In the genomic region with DNA sequence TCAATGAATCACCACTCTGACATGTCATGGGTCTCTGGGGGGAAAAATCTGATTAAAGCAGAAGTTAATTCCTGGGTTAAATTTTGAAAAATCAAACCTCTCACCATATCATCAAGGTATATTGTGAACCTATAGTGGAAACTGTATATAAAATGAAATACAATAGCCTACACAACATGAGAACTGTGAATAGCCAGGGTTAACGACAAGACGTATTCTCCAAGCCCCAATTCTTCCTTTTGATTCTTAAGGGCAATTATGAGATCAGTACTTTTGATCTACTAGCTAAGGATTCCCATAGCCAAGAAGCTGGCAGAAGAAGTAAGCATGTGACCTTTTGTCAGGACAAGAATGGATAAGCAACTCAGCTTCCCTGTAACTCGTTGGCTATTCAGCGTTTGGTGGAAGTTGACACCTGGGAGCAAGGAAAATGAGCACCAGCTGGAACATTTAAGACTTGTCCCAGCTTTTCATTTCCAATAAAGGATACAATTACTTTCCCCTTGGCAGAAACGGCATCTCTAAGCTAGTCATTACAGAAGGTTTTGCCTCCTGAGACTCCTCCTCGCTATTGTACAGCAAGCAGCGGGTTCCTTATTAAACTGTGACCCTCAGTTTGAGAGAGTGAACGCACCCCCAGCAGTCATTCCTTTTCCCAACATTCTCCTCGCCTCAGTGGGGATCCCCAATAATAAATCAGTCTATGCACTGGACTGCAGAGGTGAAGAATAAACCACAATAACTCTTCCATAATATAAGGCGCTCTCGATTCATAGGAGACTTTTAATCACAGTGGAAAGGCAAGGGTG, we compare ENCODE assay signal across 16 mouse cellular contexts.
DNase-seq lines count a peak whose midpoint lies in the region; ATAC-seq and TF ChIP-seq lines count a peak whose summit lies in the region.
"Had no signal": no experiment of that assay in that cellular context is flagged by ENCODE, and none has a peak within 500 bp of the region (broad histone marks: within the 10 kb centered on the region; RNA-seq: fewer than 3 reads in every experiment).

No protein-coding gene starts in this region.

- H3K9ac ChIP-seq in kidney, embryonic 14.5 days (ENCODE audit: low read depth, low read length): no peak overlapping the region
- no peak overlapping the region for H3K9ac ChIP-seq in forebrain, embryonic 14.5 days (ENCODE audit: low read length)
- H3K9ac ChIP-seq in limb, embryonic 12.5 days (replicated peaks): no peak overlapping the region
- no peak overlapping the region for H3K9ac ChIP-seq in neural tube, embryonic 14.5 days (replicated peaks; ENCODE audit: low read depth, low read length)
- no peak overlapping the region for H3K9ac ChIP-seq in liver, postnatal 0 days (replicated peaks)
- H3K9ac ChIP-seq: liver, embryonic 15.5 days had no signal

- no peak overlapping the region for H3K27ac ChIP-seq in kidney, embryonic 14.5 days (ENCODE audit: low read depth, low read length)
- no peak overlapping the region for H3K27ac ChIP-seq in forebrain, embryonic 14.5 days (ENCODE audit: low read depth, low read length)
- H3K27ac ChIP-seq in limb, embryonic 12.5 days: no peak overlapping the region
- H3K27ac ChIP-seq in neural tube, embryonic 14.5 days (ENCODE audit: low read depth, low read length): no peak overlapping the region
- no peak overlapping the region for H3K27ac ChIP-seq in liver, postnatal 0 days (ENCODE audit: low read depth)
- H3K27ac ChIP-seq: heart, embryonic 10.5 days; liver, embryonic 15.5 days had no signal

- TF ChIP-seq EP300 in liver, postnatal 0 days (IDR thresholded peaks at IDR 0.05; ENCODE audit: low read depth): no peak

- intact Hi-C loops in left cerebral cortex, postnatal 4 days (cut with DNase I): no loop called here

- ATAC-seq in kidney, embryonic 14.5 days (ENCODE audit: low FRiP score, low TSS enrichment): peak; percentile 78; the same call in 1 of the 2 replicates
- peak; percentile 81 for ATAC-seq in forebrain, embryonic 14.5 days
- ATAC-seq in limb, embryonic 12.5 days (ENCODE audit: insufficient number of reproducible peaks, insufficient read depth, low FRiP score, low TSS enrichment, low read depth): peak; percentile 37; the same call in 1 of the 2 replicates
- peak; percentile 88 for ATAC-seq in neural tube, embryonic 14.5 days (ENCODE audit: low read depth)
- ATAC-seq in liver, postnatal 0 days: no peak

- no peak overlapping the region for H3K4me3 ChIP-seq in kidney, embryonic 14.5 days (ENCODE audit: low read length)
- H3K4me3 ChIP-seq in forebrain, embryonic 14.5 days (ENCODE audit: low read depth, low read length): no peak overlapping the region
- no peak overlapping the region for H3K4me3 ChIP-seq in limb, embryonic 12.5 days (replicated peaks)
- no peak overlapping the region for H3K4me3 ChIP-seq in neural tube, embryonic 14.5 days (ENCODE audit: low read depth, low read length)
- no peak overlapping the region for H3K4me3 ChIP-seq in liver, postnatal 0 days (ENCODE audit: low read depth, low read length)
- H3K4me3 ChIP-seq: heart, embryonic 10.5 days; liver, embryonic 15.5 days had no signal

- no peak overlapping the region for H3K4me2 ChIP-seq in kidney, embryonic 14.5 days (replicated peaks; ENCODE audit: low read depth, low read length)
- no peak overlapping the region for H3K4me2 ChIP-seq in forebrain, embryonic 14.5 days (ENCODE audit: low read length)
- no peak overlapping the region for H3K4me2 ChIP-seq in limb, embryonic 12.5 days
- no peak overlapping the region for H3K4me2 ChIP-seq in neural tube, embryonic 14.5 days (ENCODE audit: low read depth, low read length)
- H3K4me2 ChIP-seq in liver, postnatal 0 days (ENCODE audit: low read depth, low read length): no peak overlapping the region
- H3K4me2 ChIP-seq: liver, embryonic 15.5 days had no signal

- no peaks in the 10 kb centered on the region for H3K36me3 ChIP-seq in kidney, embryonic 14.5 days (ENCODE audit: control insufficient read depth, insufficient read depth, low read length)
- H3K36me3 ChIP-seq in forebrain, embryonic 14.5 days (ENCODE audit: control insufficient read depth, insufficient read depth, low read length): no peaks in the 10 kb centered on the region
- no peaks in the 10 kb centered on the region for H3K36me3 ChIP-seq in limb, embryonic 12.5 days
- H3K36me3 ChIP-seq in neural tube, embryonic 14.5 days (ENCODE audit: control insufficient read depth, insufficient read depth, low read length): no peaks in the 10 kb centered on the region
- H3K36me3 ChIP-seq in liver, postnatal 0 days (replicated peaks; ENCODE audit: insufficient read depth, low read length): no peaks in the 10 kb centered on the region
- H3K36me3 ChIP-seq: heart, embryonic 10.5 days; liver, embryonic 15.5 days had no signal

- 37% methylated on average over 11 of the region's 11 CpGs for WGBS in kidney, embryonic 14.5 days
- WGBS in forebrain, embryonic 14.5 days: 11% methylated on average over 11 of the region's 11 CpGs
- WGBS in limb, embryonic 12.5 days: 32% methylated on average over 11 of the region's 11 CpGs
- WGBS in neural tube, embryonic 14.5 days: 22% methylated on average over 11 of the region's 11 CpGs
- 72% methylated on average over 11 of the region's 11 CpGs for WGBS in liver, postnatal 0 days (ENCODE audit: insufficient replicate concordance)

- no peaks in the 10 kb centered on the region for H3K9me3 ChIP-seq in kidney, embryonic 14.5 days (ENCODE audit: control insufficient read depth, low read length)
- H3K9me3 ChIP-seq in forebrain, embryonic 14.5 days (replicated peaks; ENCODE audit: control insufficient read depth, low read length): no peaks in the 10 kb centered on the region
- H3K9me3 ChIP-seq in limb, embryonic 12.5 days: no peaks in the 10 kb centered on the region
- H3K9me3 ChIP-seq in neural tube, embryonic 14.5 days (ENCODE audit: control insufficient read depth, low read length): no peaks in the 10 kb centered on the region
- no peaks in the 10 kb centered on the region for H3K9me3 ChIP-seq in liver, postnatal 0 days (ENCODE audit: low read length)
- H3K9me3 ChIP-seq: heart, embryonic 10.5 days; liver, embryonic 15.5 days had no signal

- no peaks in the 10 kb centered on the region for H3K4me1 ChIP-seq in kidney, embryonic 14.5 days (ENCODE audit: control insufficient read depth, insufficient read depth, low read length)
- no peaks in the 10 kb centered on the region for H3K4me1 ChIP-seq in forebrain, embryonic 14.5 days (ENCODE audit: control insufficient read depth, insufficient read depth, low read length)
- no peaks in the 10 kb centered on the region for H3K4me1 ChIP-seq in limb, embryonic 12.5 days (replicated peaks)
- 0 out of 2 replicates have a peak, but pooled peaks cover 6% of the 10 kb centered on the region for H3K4me1 ChIP-seq in neural tube, embryonic 14.5 days (ENCODE audit: control insufficient read depth, insufficient read depth, low read length)
- H3K4me1 ChIP-seq in liver, postnatal 0 days (ENCODE audit: insufficient read depth): no peaks in the 10 kb centered on the region
- H3K4me1 ChIP-seq: heart, embryonic 10.5 days; liver, embryonic 15.5 days had no signal

- no peaks in the 10 kb centered on the region for H3K27me3 ChIP-seq in kidney, embryonic 14.5 days (ENCODE audit: control insufficient read depth, insufficient read depth, low read length)
- no peaks in the 10 kb centered on the region for H3K27me3 ChIP-seq in forebrain, embryonic 14.5 days (replicated peaks; ENCODE audit: control insufficient read depth, insufficient read depth, low read length)
- H3K27me3 ChIP-seq in limb, embryonic 12.5 days: no peaks in the 10 kb centered on the region
- H3K27me3 ChIP-seq in neural tube, embryonic 14.5 days (ENCODE audit: control insufficient read depth, insufficient read depth, low read length): no peaks in the 10 kb centered on the region
- no peaks in the 10 kb centered on the region for H3K27me3 ChIP-seq in liver, postnatal 0 days (ENCODE audit: insufficient read depth, low read length)
- H3K27me3 ChIP-seq: liver, embryonic 15.5 days had no signal

- TF ChIP-seq CTCF in liver, postnatal 0 days (IDR thresholded peaks at IDR 0.05; ENCODE audit: low read depth): no peak

- no peak for DNase-seq in kidney, postnatal 4 days
- peak; percentile 66 for DNase-seq in forebrain, embryonic 14.5 days (ENCODE audit: low spot score)
- DNase-seq in left cerebral cortex, postnatal 4 days: no peak
- no peak for DNase-seq in heart, adult 18-20 months
- DNase-seq in liver, postnatal 0 days: no peak
- DNase-seq: adrenal gland, adult 2 months; kidney, postnatal 14 days; layer of hippocampus, postnatal 36 days; lung, postnatal 4 days; right cerebral cortex, postnatal 14 days; thymus, postnatal 25 days had no signal
